Mouse (Mus musculus): ENCODE measurements around the gene Uimc1. TPM values are rescaled to one million over a fixed set of nuclear protein-coding genes. Genes with fewer than 3 reads are reported as not detected.
"Not testable (repeated sequence)": the region's sequence is repeated elsewhere in the genome, so short reads cannot be mapped to it uniquely, and the experiment has no call there.

Gene Uimc1
- total RNA-seq (2021), result 26.1 and 33.5 TPM in 2 replicates
- long read RNA-seq, experiment 1, transcript Uimc1-201 (15 exons, 2,931 nt), result major isoform, 17 of 37 reads
- long read RNA-seq, experiment 1, partial matches to known transcripts, result 2 of 37 reads
- long read RNA-seq, experiment 1, other reads (novel, unspliced or antisense), result 12 of 37 reads
- long read RNA-seq, experiment 2, transcript Uimc1-201 (15 exons, 2,931 nt), result major isoform, 11 of 21 reads
- long read RNA-seq, experiment 2, partial matches to known transcripts, result 3 of 21 reads
- long read RNA-seq, experiment 2, other reads (novel, unspliced or antisense), result 2 of 21 reads

DNA sequence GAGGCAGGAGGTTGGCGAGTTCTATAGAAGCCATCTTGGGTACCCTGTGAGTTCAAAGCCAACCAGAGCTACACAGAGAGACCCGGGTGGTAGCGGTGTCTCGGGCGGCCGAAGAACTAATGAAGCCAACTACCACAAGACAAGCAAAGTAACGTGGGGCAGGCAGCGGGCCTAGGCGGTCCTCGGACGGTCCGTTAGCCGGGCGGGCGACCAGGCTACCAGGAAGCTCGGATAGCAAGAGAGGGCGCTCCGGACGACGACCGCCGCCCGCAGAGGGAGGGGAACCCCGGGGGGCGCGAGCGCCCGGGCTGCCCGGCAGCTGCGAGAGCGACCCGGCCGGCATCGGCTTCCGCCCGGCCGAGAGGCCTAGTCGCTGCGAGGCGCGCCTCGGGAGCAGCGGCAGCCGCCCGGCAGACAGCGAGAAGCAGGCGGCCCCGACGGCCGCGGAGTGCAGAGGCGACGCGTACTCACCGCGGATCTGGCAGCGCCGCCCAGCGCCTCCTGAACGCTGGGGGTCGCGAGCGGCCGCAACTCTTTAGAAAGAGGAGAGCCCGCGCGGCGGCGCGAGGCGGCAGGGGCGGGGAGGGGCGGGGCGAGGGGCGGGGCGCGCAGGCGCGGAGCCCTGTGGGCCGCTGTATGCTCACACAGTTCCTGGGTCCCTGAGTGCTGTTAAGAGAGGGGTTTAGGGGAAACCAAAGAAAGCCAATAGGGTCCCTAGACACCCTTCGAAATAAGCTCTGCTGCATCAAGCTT, at the start of gene Uimc1:
Gene Uimc1 (minus strand): TSS at position 575 of the 753 bp plus-strand sequence.
- peak; percentile 92 for DNase-seq

GRCm38 (mm10) chr13:55140271-55140670, 40.2 kb upstream of the Uimc1 start:
- no peak for DNase-seq

- peak; percentile 49 for DNase-seq
Observed at GRCm38 (mm10) chr13:55135382-55135781, 35.3 kb upstream of the Uimc1 start.

GRCm38 (mm10) chr13:55133448-55133847, 33.3 kb upstream of the Uimc1 start, which contains the start of gene Gm17617:
Gene Gm17617, minus strand, starts transcription at chr13:55133548.
- DNase-seq, result no peak

- DNase-seq, result no peak
Observed at GRCm38 (mm10) chr13:55124903-55125302, 24.8 kb upstream of the Uimc1 start.

DNA sequence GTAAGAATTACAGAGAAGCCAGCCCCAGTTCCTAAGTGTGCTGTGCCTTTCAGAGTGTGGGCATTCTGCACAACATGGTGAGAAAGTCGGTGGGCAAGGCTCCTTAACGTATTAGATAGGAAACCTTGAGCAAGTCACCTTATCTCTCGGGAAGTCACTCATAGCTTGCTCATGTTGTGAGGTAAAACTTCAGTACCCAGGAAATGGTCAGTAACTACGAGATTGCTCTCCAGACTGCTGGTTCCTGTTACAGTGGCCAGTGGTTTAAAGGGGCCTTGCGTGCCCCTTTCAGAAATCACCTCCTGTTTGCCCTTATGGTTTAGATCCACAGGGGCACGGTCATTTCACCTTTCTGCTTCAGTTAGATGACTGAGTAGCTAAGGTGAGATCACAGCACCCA, 14.3 kb upstream of the Uimc1 start:
- DNase-seq, result no peak

DNA sequence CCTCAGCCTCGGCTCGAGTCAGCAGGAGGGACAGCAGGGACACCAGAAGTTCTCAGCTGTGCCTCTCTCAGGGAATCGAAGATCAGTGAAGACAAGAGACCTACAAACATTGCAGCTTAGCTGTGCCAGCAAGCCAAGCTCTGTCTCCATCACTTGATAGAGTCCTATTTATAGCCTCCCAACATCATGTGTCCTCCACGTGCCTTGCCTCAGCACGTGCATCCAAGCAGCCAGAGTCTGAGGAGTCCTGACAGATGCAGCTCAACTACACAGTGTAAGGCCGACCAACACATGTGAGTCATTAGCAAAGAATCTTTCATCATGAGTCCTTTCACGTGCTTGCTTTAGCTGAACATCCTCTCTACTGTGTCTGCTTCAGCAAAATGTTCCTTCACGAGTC, 7.6 kb upstream of the Uimc1 start:
- DNase-seq, result peak; percentile 81

DNA sequence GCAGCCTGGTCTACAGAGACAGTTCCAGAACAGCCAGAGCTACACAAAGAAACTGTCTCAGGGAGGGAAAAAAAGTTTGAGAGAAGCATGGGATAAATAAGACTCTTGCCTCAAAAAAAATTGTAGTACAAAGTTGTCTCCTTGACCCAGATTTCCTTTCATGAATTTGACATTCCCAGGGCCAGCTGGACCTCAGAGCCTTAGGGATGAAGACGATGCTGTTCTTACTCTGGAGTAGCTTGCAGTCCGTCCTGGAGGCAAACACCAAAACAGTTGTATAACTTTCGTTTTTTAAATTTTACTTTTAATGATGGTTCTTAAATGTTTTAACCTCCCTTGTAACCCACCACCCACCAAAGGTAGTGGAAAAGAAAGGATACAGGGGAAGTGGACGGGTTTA, 7.0 kb upstream of the Uimc1 start:
- DNase-seq, result no peak

- DNase-seq, result peak; percentile 75
Observed at GRCm38 (mm10) chr13:55105953-55106691, 6.0 kb upstream of the Uimc1 start.

DNA sequence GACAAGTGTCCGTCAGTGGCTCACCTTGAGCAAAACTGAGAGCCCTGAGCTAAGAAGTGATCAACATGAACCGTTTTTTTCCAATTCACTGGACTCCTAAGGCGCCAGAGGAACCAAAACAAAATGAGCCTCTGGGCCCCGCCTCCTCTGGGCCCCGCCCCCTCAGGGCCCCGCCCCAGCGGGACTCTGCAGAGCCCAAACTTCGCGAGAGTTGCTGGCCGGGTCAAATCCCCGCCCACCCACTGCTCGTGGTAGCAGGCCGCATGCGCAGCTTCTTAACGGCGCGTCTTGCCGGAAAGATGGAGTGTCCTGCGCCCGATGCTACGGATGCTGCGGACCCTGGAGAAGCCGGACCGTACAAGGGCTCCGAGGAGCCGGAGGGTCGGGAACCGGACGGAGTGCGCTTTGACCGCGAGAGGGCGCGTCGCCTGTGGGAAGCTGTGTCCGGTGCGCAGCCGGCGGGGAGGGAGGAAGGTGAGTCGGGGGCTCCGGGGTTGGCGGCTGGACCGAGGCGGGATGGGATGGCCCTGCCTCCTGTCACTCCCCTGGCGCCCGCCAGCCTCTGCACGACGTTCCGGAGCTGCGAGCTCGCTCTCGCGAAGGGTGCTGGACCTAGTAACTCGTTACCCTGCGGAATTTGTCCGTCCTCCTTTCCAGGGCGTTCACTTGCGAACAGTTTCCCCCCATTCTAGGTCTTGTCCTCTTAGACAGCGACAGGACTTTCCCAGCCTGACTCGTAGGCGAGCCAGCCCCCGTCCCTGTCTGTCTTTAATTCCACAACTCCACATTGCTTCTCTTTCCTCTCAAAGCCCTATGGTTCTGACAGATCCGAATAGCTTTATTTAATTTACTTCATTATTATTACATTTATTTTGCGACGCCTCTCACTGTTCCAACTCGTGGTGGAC, 5.2 kb upstream of the Uimc1 start, which contains the start of gene Zfp346:
Gene Zfp346 (plus strand): TSS at position 267 of the 908 bp plus-strand sequence.
- peak; percentile 99 for DNase-seq

DNA sequence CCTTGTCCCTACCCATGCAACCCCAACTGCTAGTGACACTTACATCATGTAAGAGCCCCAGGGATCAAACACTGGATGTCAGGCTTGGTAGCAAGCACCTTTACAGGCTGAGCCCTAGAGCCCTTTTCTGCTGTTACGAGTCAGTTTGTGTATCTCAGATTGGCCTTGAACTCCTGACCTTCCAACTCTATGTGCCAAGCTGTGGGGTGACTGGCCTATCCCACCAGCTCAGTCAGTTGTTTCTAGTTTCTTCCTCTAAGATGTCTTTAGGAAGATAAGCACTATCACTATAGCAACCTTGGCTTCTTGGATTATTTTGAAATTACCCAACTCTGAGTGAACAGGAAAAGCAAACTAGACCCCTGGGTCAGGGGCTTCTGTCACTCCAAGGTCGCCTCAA, 3.3 kb upstream of the Uimc1 start:
- DNase-seq, result no peak

DNA sequence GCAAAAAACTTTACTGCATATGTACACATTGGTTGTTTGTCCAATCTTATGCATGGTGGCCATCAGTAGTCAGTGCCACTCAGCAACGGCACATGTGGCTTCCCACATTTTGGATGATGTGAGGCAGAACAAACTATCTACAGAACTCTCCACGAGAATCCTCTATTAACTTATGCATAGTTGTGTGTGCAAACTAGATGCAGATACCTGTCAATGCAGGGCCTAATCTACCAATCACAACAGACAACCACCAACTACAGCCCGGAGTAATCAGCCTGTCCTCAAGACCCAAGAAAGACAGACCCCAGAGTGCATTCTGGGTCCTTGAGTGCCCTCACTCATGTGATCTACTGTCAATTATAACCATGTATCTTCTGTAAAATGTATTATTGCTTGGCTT, 2.3 kb upstream of the Uimc1 start:
- DNase-seq, result no peak

DNA sequence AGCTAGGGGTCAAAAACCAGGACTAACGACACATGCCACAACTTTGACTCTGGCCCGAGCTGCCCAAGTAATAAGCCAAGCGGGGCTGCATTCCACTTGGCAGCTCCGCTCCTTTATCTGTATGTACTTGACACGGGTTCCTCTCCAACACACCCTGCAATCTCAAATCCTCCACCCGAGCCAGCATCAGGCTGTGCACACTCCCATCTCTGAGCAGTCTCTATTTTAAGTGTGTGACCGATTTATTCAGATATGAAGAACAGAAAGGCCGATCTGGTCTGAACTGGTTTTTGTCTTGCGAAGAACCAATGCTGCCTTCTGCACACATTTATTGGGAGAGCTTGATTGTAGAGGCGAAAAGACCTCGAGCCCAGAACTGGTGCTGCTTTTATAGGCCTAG, 1.5 kb upstream of the Uimc1 start:
- DNase-seq, result no peak

DNA sequence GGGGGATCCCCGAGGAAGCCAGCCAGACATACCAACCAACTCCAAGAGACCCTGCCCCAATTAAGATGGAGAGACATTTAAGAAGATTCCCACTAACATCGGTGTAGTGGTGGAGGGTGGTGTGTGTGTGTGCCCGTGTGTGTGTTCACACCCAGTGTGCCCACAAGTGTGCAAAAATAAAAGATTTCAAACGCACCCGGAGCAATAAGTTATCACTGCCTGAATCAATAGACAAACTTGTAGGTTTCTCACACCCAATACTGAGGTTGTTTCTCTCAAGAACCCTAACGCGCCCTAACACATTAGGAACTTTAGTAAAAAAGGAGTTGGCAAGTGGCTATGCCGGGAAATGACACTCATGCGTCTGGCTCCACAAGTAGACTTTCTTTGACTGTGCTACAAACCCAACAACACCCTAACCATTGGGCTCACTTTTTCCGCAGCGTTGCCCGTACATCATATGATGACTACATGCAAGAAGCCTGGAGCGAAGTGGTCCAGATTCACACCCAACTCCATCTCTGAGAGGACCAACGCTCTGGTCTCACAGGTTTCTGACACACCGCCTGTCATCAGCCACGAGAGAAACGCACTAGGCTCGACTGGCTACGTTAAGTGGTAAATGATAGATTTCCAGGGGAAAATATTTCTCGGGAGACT, 904 bp downstream of the Uimc1 start:
- peak; percentile 40 for DNase-seq

DNA sequence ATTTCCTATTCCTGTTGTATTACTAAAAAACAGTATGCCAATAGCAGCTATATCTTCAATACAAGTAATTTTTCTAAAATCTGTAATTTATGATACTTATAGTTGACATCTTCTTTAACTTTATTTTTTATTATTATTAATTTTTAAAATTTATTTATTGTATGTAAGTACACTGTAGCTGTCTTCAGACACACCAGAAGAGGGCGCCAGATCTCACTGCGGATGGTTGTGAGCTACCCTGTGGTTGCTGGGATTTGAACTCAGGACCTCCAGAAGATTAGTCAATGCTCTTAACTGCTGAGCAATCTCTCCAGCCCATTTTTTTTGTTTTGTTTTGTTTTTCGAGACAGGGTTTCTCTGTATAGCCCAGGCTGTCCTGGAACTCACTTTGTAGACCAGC, 2.3 kb downstream of the Uimc1 start:
- not testable (repeated sequence) for DNase-seq

- no peak for DNase-seq
Observed at GRCm38 (mm10) chr13:55092588-55092987, 7.5 kb downstream of the Uimc1 start.

DNA sequence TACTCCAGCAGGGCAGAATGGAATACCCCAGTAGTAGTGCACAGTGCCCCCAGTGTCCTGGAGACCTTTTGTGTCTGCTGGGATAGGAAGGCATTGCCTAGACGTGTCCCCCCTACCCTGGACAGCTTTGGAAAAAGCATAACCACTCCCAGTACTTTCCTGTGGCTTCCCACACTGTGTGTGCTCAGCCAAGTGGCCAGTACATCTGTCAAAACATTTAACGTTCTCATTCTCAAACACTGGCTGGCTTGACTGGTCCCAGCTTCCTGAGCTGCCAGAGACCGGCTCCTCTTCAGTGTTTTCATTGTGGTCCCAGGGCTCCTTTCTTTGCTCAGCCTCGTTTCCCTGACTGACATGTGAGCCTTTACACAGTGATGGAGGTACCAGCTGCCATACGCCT, 24.5 kb downstream of the Uimc1 start:
- no peak for DNase-seq

- DNase-seq, result peak; percentile 6
Observed at GRCm38 (mm10) chr13:55071322-55071721, 28.8 kb downstream of the Uimc1 start.

DNA sequence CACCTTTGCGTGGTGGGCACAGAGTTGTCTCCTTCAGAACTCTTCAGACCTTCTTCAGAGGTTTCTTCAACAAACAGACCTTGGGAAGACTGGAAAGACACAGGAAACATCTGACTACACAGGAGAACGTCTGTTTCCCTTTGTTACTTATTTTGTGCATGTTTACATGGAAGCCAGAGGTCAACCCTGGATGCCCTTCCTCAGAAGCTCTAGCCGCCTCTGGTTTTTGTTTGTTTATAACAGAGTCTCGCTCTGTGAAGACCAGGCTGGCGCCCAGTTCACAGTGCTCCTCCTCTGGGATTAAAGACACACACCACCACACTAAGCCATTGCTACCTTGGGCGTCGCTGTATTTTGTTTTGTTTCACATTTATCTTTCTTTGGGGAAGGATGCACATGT, 30.4 kb downstream of the Uimc1 start:
- no peak for DNase-seq

- no peak for DNase-seq
Observed at GRCm38 (mm10) chr13:55063276-55063675, 36.8 kb downstream of the Uimc1 start.

- peak; percentile 33 for DNase-seq
Observed at GRCm38 (mm10) chr13:55058042-55058441, 42.1 kb downstream of the Uimc1 start.
